Mouse (Mus musculus): ENCODE measurements around the gene Cbln3. TPM values are rescaled to one million over a fixed set of nuclear protein-coding genes. Genes with fewer than 3 reads are reported as not detected.

The Cbln3 gene
- total and polyA plus RNA-seq, 3 experiments, result 0.17 to 0.26 (median 0.24) TPM

GRCm38 (mm10) chr14:55842794-55843193 is 41.4 kb downstream of the Cbln3 start:
- H3K4me3 ChIP-seq (replicated peaks in 1 of 3; ENCODE audit: low read depth in 2 of 3, low read length in 2 of 3, poor library complexity in 1 of 3), result no peak overlapping the region
- H3K36me3 ChIP-seq (replicated peaks in 1 of 2; ENCODE audit: control insufficient read depth in 1 of 2, insufficient read depth in 1 of 2, low read length in 1 of 2), result no peaks in the 10 kb centered on the region
- no peak overlapping the region for H3K4me2 ChIP-seq (ENCODE audit: insufficient read depth, low read depth, poor library complexity, severe bottlenecking)
- H3K4me1 ChIP-seq (ENCODE audit: control insufficient read depth in 1 of 2, insufficient read depth in 2 of 2), result peaks cover 0 to 14% of the 10 kb centered on the region in 2 experiments; a peak in 2 of 4 replicates
- H3K27ac ChIP-seq (ENCODE audit: insufficient read depth, low read depth), result no peak overlapping the region
- in situ Hi-C loops (cut with MboI; ENCODE audit: low pct_ligation_motif_present, low pct_unique_long_range_greater_than_20kb, low sequenced_read_pairs), result no loop called here
- no peak overlapping the region for H3K9ac ChIP-seq (ENCODE audit: insufficient read depth, low read depth)
- dilution Hi-C loops (cut with MboI; ENCODE audit: extremely low pct_ligation_motif_present, extremely low pct_unique_long_range_greater_than_20kb, low sequenced_read_pairs), result no loop called here
- DNase-seq (ENCODE audit: extremely low read depth), result no peak
- no peaks in the 10 kb centered on the region for H3K79me2 ChIP-seq (replicated peaks; ENCODE audit: control insufficient read depth, extremely low read depth, insufficient read depth, poor library complexity, severe bottlenecking)
- TF ChIP-seq ELF1 (IDR thresholded peaks at IDR 0.05; ENCODE audit: low read depth, low read length), result no peak
- TF ChIP-seq KAT2A (IDR thresholded peaks at IDR 0.05; ENCODE audit: insufficient replicate concordance, low read length), result no peak
- no peak for TF ChIP-seq UBTF (IDR thresholded peaks at IDR 0.05; ENCODE audit: low read depth, low read length)
- TF ChIP-seq MAZ (IDR thresholded peaks at IDR 0.05; ENCODE audit: low read depth, low read length), result no peak
- no peak for TF ChIP-seq GABPA (IDR thresholded peaks at IDR 0.05; ENCODE audit: insufficient replicate concordance, low read depth, low read length)
- TF ChIP-seq NRF1 (IDR thresholded peaks at IDR 0.05; ENCODE audit: low read depth, low read length), result no peak
- TF ChIP-seq CTCF (conservative IDR thresholded peaks at IDR 0.05 in 1 of 2, IDR thresholded peaks at IDR 0.05 in 1 of 2; ENCODE audit: low read depth in 2 of 2, low read length in 2 of 2), result peak in 1 of 2 experiments; percentile 22; a peak in 2 of 4 replicates
- no peaks in the 10 kb centered on the region for H3K27me3 ChIP-seq (replicated peaks)
- H3K9me3 ChIP-seq (replicated peaks; ENCODE audit: low read length), result no peaks in the 10 kb centered on the region

GRCm38 (mm10) chr14:55840853-55841366 is 43.3 kb downstream of the Cbln3 start:
- Histone ChIP-seq H3K9me3 (replicated peaks; ENCODE audit: low read length) (no peaks in the 10 kb centered on the region), H3K4me2 (ENCODE audit: insufficient read depth, low read depth, poor library complexity, severe bottlenecking) (no peak overlapping the region), H3K36me3 (replicated peaks in 1 of 2; ENCODE audit: control insufficient read depth in 1 of 2, insufficient read depth in 1 of 2, low read length in 1 of 2) (no peaks in the 10 kb centered on the region), H3K27me3 (replicated peaks) (no peaks in the 10 kb centered on the region), H3K27ac (ENCODE audit: insufficient read depth, low read depth) (no peak overlapping the region), H3K9ac (ENCODE audit: insufficient read depth, low read depth) (no peak overlapping the region), H3K79me2 (replicated peaks; ENCODE audit: control insufficient read depth, extremely low read depth, insufficient read depth, poor library complexity, severe bottlenecking) (no peaks in the 10 kb centered on the region), H3K4me1 (ENCODE audit: control insufficient read depth in 1 of 2, insufficient read depth in 2 of 2) (peaks cover 0 to 7% of the 10 kb centered on the region in 2 experiments; a peak in 2 of 4 replicates), H3K4me3 (replicated peaks in 1 of 3; ENCODE audit: low read depth in 2 of 3, low read length in 2 of 3, poor library complexity in 1 of 3) (no peak overlapping the region)
- TF ChIP-seq MAZ (IDR thresholded peaks at IDR 0.05; ENCODE audit: low read depth, low read length) (no peak), JUND (conservative IDR thresholded peaks at IDR 0.05; ENCODE audit: low read depth, low read length) (no peak), GABPA (IDR thresholded peaks at IDR 0.05; ENCODE audit: insufficient replicate concordance, low read depth, low read length) (no peak), MAFK (IDR thresholded peaks at IDR 0.05; ENCODE audit: insufficient replicate concordance, low read length) (0 out of 2 replicates have a peak, but pooled peaks have one; percentile 45), ZC3H11A (IDR thresholded peaks at IDR 0.05; ENCODE audit: low read depth, low read length) (no peak), RCOR1 (conservative IDR thresholded peaks at IDR 0.05; ENCODE audit: low read depth, low read length) (no peak)
- peak; percentile 27 for DNase-seq (ENCODE audit: extremely low read depth)
- dilution Hi-C loops (cut with MboI; ENCODE audit: extremely low pct_ligation_motif_present, extremely low pct_unique_long_range_greater_than_20kb, low sequenced_read_pairs) (no loop called here), in situ Hi-C loops (cut with MboI; ENCODE audit: low pct_ligation_motif_present, low pct_unique_long_range_greater_than_20kb, low sequenced_read_pairs) (no loop called here)

GRCm38 (mm10) chr14:55838740-55839139 is 45.5 kb downstream of the Cbln3 start:
- H3K79me2 ChIP-seq (replicated peaks; ENCODE audit: control insufficient read depth, extremely low read depth, insufficient read depth, poor library complexity, severe bottlenecking), result no peaks in the 10 kb centered on the region
- no peaks in the 10 kb centered on the region for H3K36me3 ChIP-seq (replicated peaks in 1 of 2; ENCODE audit: control insufficient read depth in 1 of 2, insufficient read depth in 1 of 2, low read length in 1 of 2)
- no peaks in the 10 kb centered on the region for H3K27me3 ChIP-seq (replicated peaks)
- TF ChIP-seq RCOR1 (conservative IDR thresholded peaks at IDR 0.05; ENCODE audit: low read depth, low read length) (no peak), RAD21 (IDR thresholded peaks at IDR 0.05; ENCODE audit: low read depth, low read length) (peak; percentile 1), ZMIZ1 (IDR thresholded peaks at IDR 0.05; ENCODE audit: low read depth, low read length) (no peak), POLR2A (IDR thresholded peaks at IDR 0.05; ENCODE audit: low read depth, low read length) (no peak), NELFE (IDR thresholded peaks at IDR 0.05; ENCODE audit: low read depth, low read length) (no peak), MAFK (IDR thresholded peaks at IDR 0.05; ENCODE audit: insufficient replicate concordance, low read length) (no peak), CTCF (conservative IDR thresholded peaks at IDR 0.05 in 1 of 2, IDR thresholded peaks at IDR 0.05 in 1 of 2; ENCODE audit: low read depth in 2 of 2, low read length in 2 of 2) (peak; percentile 27 to 54; a peak in 3 of 4 replicates), UBTF (IDR thresholded peaks at IDR 0.05; ENCODE audit: low read depth, low read length) (no peak), MAZ (IDR thresholded peaks at IDR 0.05; ENCODE audit: low read depth, low read length) (no peak), KAT2A (IDR thresholded peaks at IDR 0.05; ENCODE audit: insufficient replicate concordance, low read length) (no peak), MEF2A (IDR thresholded peaks at IDR 0.05; ENCODE audit: borderline replicate concordance, low read depth, low read length) (no peak), MYC (IDR thresholded peaks at IDR 0.05; ENCODE audit: low read depth, low read length) (no peak), JUND (conservative IDR thresholded peaks at IDR 0.05; ENCODE audit: low read depth, low read length) (no peak)
- H3K4me1 ChIP-seq (ENCODE audit: control insufficient read depth in 1 of 2, insufficient read depth in 2 of 2), result peaks cover 0 to 7% of the 10 kb centered on the region in 2 experiments; a peak in 2 of 4 replicates
- no peak overlapping the region for H3K9ac ChIP-seq (ENCODE audit: insufficient read depth, low read depth)
- H3K4me3 ChIP-seq (replicated peaks in 1 of 3; ENCODE audit: low read depth in 2 of 3, low read length in 2 of 3, poor library complexity in 1 of 3), result no peak overlapping the region
- in situ Hi-C loops (cut with MboI; ENCODE audit: low pct_ligation_motif_present, low pct_unique_long_range_greater_than_20kb, low sequenced_read_pairs) (no loop called here), dilution Hi-C loops (cut with MboI; ENCODE audit: extremely low pct_ligation_motif_present, extremely low pct_unique_long_range_greater_than_20kb, low sequenced_read_pairs) (no loop called here)
- no peak overlapping the region for H3K4me2 ChIP-seq (ENCODE audit: insufficient read depth, low read depth, poor library complexity, severe bottlenecking)
- H3K27ac ChIP-seq (ENCODE audit: insufficient read depth, low read depth), result no peak overlapping the region
- no peak for DNase-seq (ENCODE audit: extremely low read depth)
- H3K9me3 ChIP-seq (replicated peaks; ENCODE audit: low read length), result no peaks in the 10 kb centered on the region

All from CH12.LX (cell line).